Mouse (Mus musculus) midbrain, embryonic 16.5 days (tissue): Measurements from ENCODE around the gene 5730455P16Rik. TPM values are rescaled to one million over a fixed set of nuclear protein-coding genes. Genes with fewer than 3 reads are reported as not detected.

ENCODE experiments used
- ATAC-seq: fragments of 200-750 bp; cut with Nextera tagmentation; 2 replicates; pipeline ENCODE4 v1.8.0; 2017; ENCODE audit warnings: moderate TSS enrichment
- H3K27ac ChIP-seq: fragments of 300-500 bp; sonication (generic); 2 replicates; pipeline ENCODE4 v1.5.1; 2014; ENCODE audit warnings: mild to moderate bottlenecking, low read length, mixed read lengths
- H3K27me3 ChIP-seq: fragments of 300-500 bp; sonication (generic); 2 replicates; pipeline ENCODE4 v1.6.1; 2014; ENCODE audit warnings: low read depth, low read length, mixed read lengths; ENCODE audit not compliant: control insufficient read depth, insufficient read depth
- H3K36me3 ChIP-seq: fragments of 300-500 bp; sonication (generic); 2 replicates; pipeline ENCODE4 v1.6.1; 2014; ENCODE audit warnings: mild to moderate bottlenecking, low read length, moderate library complexity, mixed read lengths; ENCODE audit not compliant: control insufficient read depth, insufficient read depth
- H3K4me1 ChIP-seq: fragments of 300-500 bp; sonication (generic); 2 replicates; pipeline ENCODE4 v1.6.1; 2014; ENCODE audit warnings: mild to moderate bottlenecking, low read length, mixed read lengths; ENCODE audit not compliant: control insufficient read depth, insufficient read depth
- H3K4me2 ChIP-seq: fragments of 300-500 bp; sonication (generic); 2 replicates; pipeline ENCODE4 v1.6.1; 2014; ENCODE audit warnings: mild to moderate bottlenecking, low read length, mixed read lengths
- H3K4me3 ChIP-seq: fragments of 300-500 bp; sonication (generic); 2 replicates; pipeline ENCODE4 v1.5.1; 2014; ENCODE audit warnings: low read depth, mild to moderate bottlenecking, low read length, moderate library complexity, mixed read lengths
- H3K9ac ChIP-seq: fragments of 300-500 bp; sonication (generic); 2 replicates; pipeline ENCODE4 v1.6.1; 2014; ENCODE audit warnings: low read depth, low read length, mixed read lengths
- H3K9me3 ChIP-seq: fragments of 300-500 bp; sonication (generic); replicated peaks from 2 replicates; pipeline ENCODE4 v1.6.1; 2014; ENCODE audit warnings: mild to moderate bottlenecking, low read length, mixed read lengths; ENCODE audit not compliant: control insufficient read depth, poor library complexity, severe bottlenecking
- WGBS: fragments of 180-500 bp; shearing (Covaris S2); extraction: QIAGEN DNeasy Blood & Tissue Kit; methylation state at CpG from one replicate; pipeline ENCODE4 v1.1.7; 2014; 5-methylcytosine and 5-hydroxymethylcytosine counted together
- polyA plus RNA-seq: library from polyadenylated mRNA; unstranded; fragments of >200 nt; fragmentation: Nextera tagmentation; extraction: Ambion mirVana; gene quantifications from 2 replicates; pipeline ENCODE4 v1.2.1, GENCODE M21; 2015

5730455P16Rik gene
- polyA plus RNA-seq, 1 experiment from 2014 or later: 39.4 TPM

GRCm38 (mm10) chr11:80342482-80342881 lies 35.4 kb downstream of the 5730455P16Rik start:
- H3K4me1 ChIP-seq: no peaks in the 10 kb centered on the region
- no peak overlapping the region for H3K27ac ChIP-seq
- H3K36me3 ChIP-seq: no peaks in the 10 kb centered on the region
- H3K9ac ChIP-seq: no peak overlapping the region
- no peak overlapping the region for H3K4me3 ChIP-seq
- ATAC-seq: no peak
- no peak overlapping the region for H3K4me2 ChIP-seq
- no peaks in the 10 kb centered on the region for H3K27me3 ChIP-seq
- H3K9me3 ChIP-seq: no peaks in the 10 kb centered on the region
- 9% methylated on average over 2 of the region's 2 CpGs for WGBS

GRCm38 (mm10) chr11:80336351-80336730 lies 41.5 kb downstream of the 5730455P16Rik start:
- no peak overlapping the region for H3K4me3 ChIP-seq
- no peak for ATAC-seq
- peaks cover 15% of the 10 kb centered on the region for H3K4me1 ChIP-seq
- H3K9me3 ChIP-seq: no peaks in the 10 kb centered on the region
- no peaks in the 10 kb centered on the region for H3K36me3 ChIP-seq
- no peak overlapping the region for H3K4me2 ChIP-seq
- 19% methylated on average over 6 of the region's 6 CpGs for WGBS
- no peak overlapping the region for H3K9ac ChIP-seq
- 0 out of 2 replicates have a peak overlapping the region, but pooled peaks have one; percentile 20 for H3K27ac ChIP-seq
- H3K27me3 ChIP-seq: no peaks in the 10 kb centered on the region

GRCm38 (mm10) chr11:80335609-80336350 lies 42.1 kb downstream of the 5730455P16Rik start:
- H3K4me3 ChIP-seq: no peak overlapping the region
- peak overlapping the region; percentile 69 for H3K27ac ChIP-seq
- H3K36me3 ChIP-seq: no peaks in the 10 kb centered on the region
- H3K9ac ChIP-seq: 0 out of 2 replicates have a peak overlapping the region, but pooled peaks have one; percentile 16
- peaks cover 15% of the 10 kb centered on the region for H3K4me1 ChIP-seq
- peak; percentile 82 for ATAC-seq
- H3K27me3 ChIP-seq: no peaks in the 10 kb centered on the region
- whole genome bisulfite sequencing: 3% methylated on average over 7 of the region's 7 CpGs
- no peak overlapping the region for H3K4me2 ChIP-seq
- no peaks in the 10 kb centered on the region for H3K9me3 ChIP-seq

- ATAC-seq: no peak
- Histone ChIP-seq H3K4me3 (no peak overlapping the region), H3K9ac (no peak overlapping the region), H3K27me3 (no peaks in the 10 kb centered on the region), H3K36me3 (no peaks in the 10 kb centered on the region), H3K9me3 (no peaks in the 10 kb centered on the region), H3K4me1 (peaks cover 15% of the 10 kb centered on the region), H3K4me2 (no peak overlapping the region), H3K27ac (no peak overlapping the region)
- WGBS: 71% methylated on average over 12 of the region's 12 CpGs
Measured at GRCm38 (mm10) chr11:80332709-80333400, 45.0 kb downstream of the 5730455P16Rik start.

GRCm38 (mm10) chr11:80324636-80325035 lies 53.2 kb downstream of the 5730455P16Rik start:
- ATAC-seq: no peak
- no peak overlapping the region for H3K4me2 ChIP-seq
- H3K9me3 ChIP-seq: no peaks in the 10 kb centered on the region

GRCm38 (mm10) chr11:80323255-80323654 lies 54.6 kb downstream of the 5730455P16Rik start:
- Histone ChIP-seq H3K27ac (no peak overlapping the region), H3K27me3 (no peaks in the 10 kb centered on the region), H3K4me1 (no peaks in the 10 kb centered on the region), H3K4me3 (no peak overlapping the region), H3K9ac (no peak overlapping the region), H3K9me3 (no peaks in the 10 kb centered on the region), H3K36me3 (no peaks in the 10 kb centered on the region), H3K4me2 (no peak overlapping the region)
- no peak for ATAC-seq
- WGBS: 46% methylated on average over 13 of the region's 13 CpGs

More at GRCm38 (mm10) chr11:80324636-80325035, 53.2 kb downstream of the 5730455P16Rik start:
- Histone ChIP-seq H3K27me3 (no peaks in the 10 kb centered on the region), H3K9ac (no peak overlapping the region), H3K36me3 (no peaks in the 10 kb centered on the region), H3K4me3 (no peak overlapping the region), H3K4me1 (no peaks in the 10 kb centered on the region), H3K27ac (no peak overlapping the region)
- 83% methylated on average over 6 of the region's 6 CpGs for WGBS

- Histone ChIP-seq H3K4me3 (no peak overlapping the region), H3K4me2 (no peak overlapping the region)
- 36% methylated on average over 10 of the region's 10 CpGs for WGBS
Measured at GRCm38 (mm10) chr11:80315743-80316639, 61.8 kb downstream of the 5730455P16Rik start.

GRCm38 (mm10) chr11:80313944-80314343 lies 63.9 kb downstream of the 5730455P16Rik start:
- WGBS: 75% methylated on average over 4 of the region's 4 CpGs
- H3K4me2 ChIP-seq: no peak overlapping the region
- no peak overlapping the region for H3K4me3 ChIP-seq
- no peaks in the 10 kb centered on the region for H3K9me3 ChIP-seq
- no peaks in the 10 kb centered on the region for H3K27me3 ChIP-seq
- H3K36me3 ChIP-seq: no peaks in the 10 kb centered on the region
- no peak overlapping the region for H3K27ac ChIP-seq
- H3K9ac ChIP-seq: no peak overlapping the region
- ATAC-seq: no peak
- H3K4me1 ChIP-seq: peaks cover 19% of the 10 kb centered on the region

More at GRCm38 (mm10) chr11:80315743-80316639, 61.8 kb downstream of the 5730455P16Rik start:
- Histone ChIP-seq H3K27ac (peak overlapping the region; percentile 53), H3K9me3 (no peaks in the 10 kb centered on the region), H3K9ac (no peak overlapping the region), H3K4me1 (peaks cover 19% of the 10 kb centered on the region), H3K27me3 (no peaks in the 10 kb centered on the region), H3K36me3 (no peaks in the 10 kb centered on the region)
- peak; percentile 90 for ATAC-seq
